Mouse (Mus musculus) NIH3T3 (cell line): ENCODE measurements around the gene Kcnk5.

Experiments used
- DNase-seq: peaks from one replicate; pipeline ENCODE4 v3.0.0-alpha.2; 2012; ENCODE audit warnings: low read depth

The Kcnk5 gene

DNA sequence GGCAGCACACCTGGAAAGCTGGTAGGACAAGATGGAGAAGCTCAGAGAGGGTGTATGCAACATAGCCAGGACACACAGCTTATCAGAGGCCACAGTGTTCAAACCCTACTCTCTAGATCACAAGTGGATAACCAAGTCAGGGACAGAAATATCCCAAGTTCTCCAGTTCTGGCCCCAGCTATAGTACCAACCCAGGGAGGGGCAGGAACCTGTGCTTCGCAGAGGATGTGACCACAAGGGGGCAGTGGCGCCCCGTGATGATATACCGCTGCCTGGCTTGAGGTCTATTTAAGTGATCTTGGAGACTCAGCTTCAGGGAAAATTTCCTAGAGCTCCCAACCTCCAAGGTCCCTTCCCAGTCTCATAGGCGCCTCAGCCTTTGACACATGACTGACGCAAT lies 67.6 kb downstream of the Kcnk5 start:
- peak; percentile 92 for DNase-seq

GRCm38 (mm10) chr14:20113189-20113961 lies 68.2 kb downstream of the Kcnk5 start:
- no peak for DNase-seq

DNA sequence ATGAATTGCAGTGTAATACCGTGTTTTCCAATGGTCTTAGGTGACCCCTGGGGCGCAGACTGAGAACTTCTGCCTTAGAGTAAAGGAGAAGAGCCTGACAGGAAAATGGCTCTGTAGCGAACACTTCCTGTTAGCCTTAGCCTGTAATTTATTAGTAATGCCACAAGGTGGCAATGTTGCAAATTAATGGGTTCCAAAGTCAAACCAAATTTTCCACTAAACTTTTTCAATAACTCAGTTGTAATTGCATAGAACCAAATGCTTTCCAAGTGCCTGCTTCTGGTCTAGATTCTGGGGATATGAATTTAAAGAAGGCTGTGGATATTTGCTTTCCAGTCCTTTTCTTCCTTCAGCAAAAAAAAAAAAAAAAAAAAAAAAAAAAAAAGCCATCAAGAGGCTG lies 69.4 kb downstream of the Kcnk5 start:
- peak; percentile 33 for DNase-seq

GRCm38 (mm10) chr14:20110945-20111344 lies 70.7 kb downstream of the Kcnk5 start:
- no peak for DNase-seq

GRCm38 (mm10) chr14:20106271-20106670 lies 75.3 kb downstream of the Kcnk5 start:
- DNase-seq, result no peak

- DNase-seq, result peak; percentile 67
These were observed 78.4 kb downstream of the Kcnk5 start for GRCm38 (mm10) chr14:20103207-20103606.

- no peak for DNase-seq
These were observed 83.5 kb downstream of the Kcnk5 start for GRCm38 (mm10) chr14:20098061-20098460.

GRCm38 (mm10) chr14:20094942-20095341 lies 86.7 kb downstream of the Kcnk5 start:
- DNase-seq, result no peak

GRCm38 (mm10) chr14:20093493-20093892 lies 88.1 kb downstream of the Kcnk5 start:
- DNase-seq, result peak; percentile 85
